In the genomic region with DNA sequence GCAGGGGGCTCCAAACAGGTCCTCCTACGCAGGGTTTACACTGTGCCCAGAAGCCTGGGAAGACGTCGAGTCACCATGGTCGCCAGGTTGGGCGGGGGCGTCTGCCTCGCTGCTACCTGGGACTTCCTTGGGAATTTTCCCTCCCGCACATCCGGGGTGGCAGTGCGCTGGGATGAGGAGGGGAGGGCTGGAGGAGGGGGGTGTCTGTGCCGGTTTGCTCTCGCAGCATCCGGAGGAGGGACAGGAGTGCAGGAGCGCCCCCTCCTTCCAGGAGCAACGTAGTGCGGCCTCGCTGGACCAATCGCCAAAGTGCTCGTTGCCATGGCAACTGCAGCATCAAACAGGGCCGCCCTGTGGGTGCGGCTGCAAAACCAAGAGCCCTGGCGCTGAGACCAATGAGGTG, we compare ENCODE assay signal across 8 mouse cellular contexts.
A peak's percentile ranks its signal among the peaks of the same experiment; 100 is the strongest.
DNase-seq lines count a peak whose midpoint lies in the region; ATAC-seq lines count a peak whose summit lies in the region.

No protein-coding gene starts in this region.

- WGBS in intestine, embryonic 14.5 days, result 2% methylated on average over 22 of the region's 22 CpGs

- H3K4me3 ChIP-seq in intestine, embryonic 14.5 days (ENCODE audit: low read depth, low read length), result no peak overlapping the region

- H3K27ac ChIP-seq in intestine, embryonic 14.5 days (ENCODE audit: low read depth), result no peak overlapping the region

- DNase-seq in adrenal gland, adult (ENCODE audit: inconsistent age in 2 of 2, low spot score in 1 of 2), result peak; percentile 67 to 76
- DNase-seq in embryo, embryonic 11 days, result peak; percentile 93
- DNase-seq in gastrocnemius, postnatal 4 days (ENCODE audit: low spot score in 2 of 2), result peak; percentile 37 to 74
- DNase-seq in intestine, embryonic 14.5 days (ENCODE audit: low spot score), result peak; percentile 68
- peak; percentile 94 to 97 for DNase-seq in left cerebral cortex, adult 9 months (ENCODE audit: low spot score in 2 of 2)
- DNase-seq in right cerebral cortex, postnatal 14 days, result peak; percentile 95
- peak; percentile 21 for DNase-seq in yolk sac, embryonic 10.5 days (ENCODE audit: low spot score)

- ATAC-seq in intestine, embryonic 14.5 days (replicated peaks; ENCODE audit: low FRiP score, low TSS enrichment, low read depth), result peak; percentile 28; the same call in 1 of the 2 replicates
- peak; percentile 75 for ATAC-seq in megakaryocyte progenitor cell, adult 5-6 weeks (replicated peaks; ENCODE audit: poor library complexity)

- H3K27me3 ChIP-seq in intestine, embryonic 14.5 days (replicated peaks; ENCODE audit: control insufficient read depth, insufficient read depth, low read length), result 0 out of 2 replicates have a peak, but pooled peaks cover 9% of the 10 kb centered on the region

- H3K4me1 ChIP-seq in intestine, embryonic 14.5 days (replicated peaks; ENCODE audit: control insufficient read depth, insufficient read depth, low read length), result peaks cover 6% of the 10 kb centered on the region; the same call in 1 of the 2 replicates

- no peaks in the 10 kb centered on the region for H3K36me3 ChIP-seq in intestine, embryonic 14.5 days (ENCODE audit: control insufficient read depth, insufficient read depth, low read length)

- H3K9ac ChIP-seq in intestine, embryonic 14.5 days (ENCODE audit: low read length), result no peak overlapping the region

- peak overlapping the region; percentile 28; the same call in 1 of the 2 replicates for H3K4me2 ChIP-seq in intestine, embryonic 14.5 days (ENCODE audit: low read length)

- H3K9me3 ChIP-seq in intestine, embryonic 14.5 days (ENCODE audit: control insufficient read depth, low read length), result no peaks in the 10 kb centered on the region

Comparison
In these comparisons a context has a peak if more than half of its experiments do, and no peak if none do; other contexts are left out.
1. DNase-seq: peak in every context shown above with its lines; median percentile 96 in left cerebral cortex, adult 9 months; 95 in right cerebral cortex, postnatal 14 days; 93 in embryo, embryonic 11 days; 72 in adrenal gland, adult; 68 in intestine, embryonic 14.5 days; 56 in gastrocnemius, postnatal 4 days; 21 in yolk sac, embryonic 10.5 days.